Mouse (Mus musculus): ENCODE data around the gene Plekhg2. TPM values are rescaled to one million over a fixed set of nuclear protein-coding genes. Genes with fewer than 3 reads are reported as not detected.
"Not testable (repeated sequence)": the region's sequence is repeated elsewhere in the genome, so short reads cannot be mapped to it uniquely, and the experiment has no call there.

Gene Plekhg2
- polyA plus RNA-seq, 1 experiment from 2014 or later, result 23.1 TPM

- no peak for ATAC-seq
- no peaks in the 10 kb centered on the region for H3K27me3 ChIP-seq (ENCODE audit: control insufficient read depth, insufficient read depth, low read depth, low read length)
- H3K4me1 ChIP-seq (ENCODE audit: control insufficient read depth, insufficient read depth, low read length), result peaks cover 3% of the 10 kb centered on the region; the same call in 1 of the 2 replicates
- no peaks in the 10 kb centered on the region for H3K9me3 ChIP-seq (replicated peaks; ENCODE audit: control insufficient read depth, low read length, poor library complexity, severe bottlenecking)
- H3K36me3 ChIP-seq (ENCODE audit: control insufficient read depth, insufficient read depth, low read length), result peaks cover 49% of the 10 kb centered on the region
- H3K9ac ChIP-seq (ENCODE audit: low read depth, low read length), result no peak overlapping the region
- H3K4me2 ChIP-seq (ENCODE audit: low read length), result no peak overlapping the region
- H3K4me3 ChIP-seq (ENCODE audit: low read depth, low read length), result no peak overlapping the region
- WGBS, result 92% methylated on average over 10 of the region's 10 CpGs
- no peak overlapping the region for H3K27ac ChIP-seq (ENCODE audit: low read length)
Observed at GRCm38 (mm10) chr7:28398696-28399340, 26.4 kb upstream of the Plekhg2 start.

GRCm38 (mm10) chr7:28398000-28398399, 25.6 kb upstream of the Plekhg2 start:
- no peak for ATAC-seq
- Histone ChIP-seq H3K9ac (ENCODE audit: low read depth, low read length) (no peak overlapping the region), H3K4me2 (ENCODE audit: low read length) (no peak overlapping the region), H3K27me3 (ENCODE audit: control insufficient read depth, insufficient read depth, low read depth, low read length) (no peaks in the 10 kb centered on the region), H3K27ac (ENCODE audit: low read length) (no peak overlapping the region), H3K9me3 (replicated peaks; ENCODE audit: control insufficient read depth, low read length, poor library complexity, severe bottlenecking) (no peaks in the 10 kb centered on the region), H3K4me1 (ENCODE audit: control insufficient read depth, insufficient read depth, low read length) (peaks cover 8% of the 10 kb centered on the region), H3K36me3 (ENCODE audit: control insufficient read depth, insufficient read depth, low read length) (peaks cover 41% of the 10 kb centered on the region), H3K4me3 (ENCODE audit: low read depth, low read length) (no peak overlapping the region)
- 62% methylated on average over 3 of the region's 3 CpGs for WGBS

- Histone ChIP-seq H3K9me3 (replicated peaks; ENCODE audit: control insufficient read depth, low read length, poor library complexity, severe bottlenecking) (no peaks in the 10 kb centered on the region), H3K4me3 (ENCODE audit: low read depth, low read length) (no peak overlapping the region), H3K4me2 (ENCODE audit: low read length) (no peak overlapping the region), H3K36me3 (ENCODE audit: control insufficient read depth, insufficient read depth, low read length) (peaks cover 27% of the 10 kb centered on the region), H3K27ac (ENCODE audit: low read length) (no peak overlapping the region), H3K9ac (ENCODE audit: low read depth, low read length) (no peak overlapping the region), H3K4me1 (ENCODE audit: control insufficient read depth, insufficient read depth, low read length) (peaks cover 15% of the 10 kb centered on the region), H3K27me3 (ENCODE audit: control insufficient read depth, insufficient read depth, low read depth, low read length) (no peaks in the 10 kb centered on the region)
- ATAC-seq, result no peak
- 99% methylated on average over 4 of the region's 4 CpGs for WGBS
Observed at GRCm38 (mm10) chr7:28395425-28395824, 23.0 kb upstream of the Plekhg2 start.

GRCm38 (mm10) chr7:28393272-28393951, 21.0 kb upstream of the Plekhg2 start:
- Histone ChIP-seq H3K36me3 (ENCODE audit: control insufficient read depth, insufficient read depth, low read length) (peaks cover 24% of the 10 kb centered on the region), H3K4me1 (ENCODE audit: control insufficient read depth, insufficient read depth, low read length) (peaks cover 15% of the 10 kb centered on the region), H3K9me3 (replicated peaks; ENCODE audit: control insufficient read depth, low read length, poor library complexity, severe bottlenecking) (no peaks in the 10 kb centered on the region), H3K27ac (ENCODE audit: low read length) (peak overlapping the region; percentile 81), H3K9ac (ENCODE audit: low read depth, low read length) (peak overlapping the region; percentile 88), H3K4me2 (ENCODE audit: low read length) (peak overlapping the region; percentile 97), H3K4me3 (ENCODE audit: low read depth, low read length) (peak overlapping the region; percentile 97), H3K27me3 (ENCODE audit: control insufficient read depth, insufficient read depth, low read depth, low read length) (no peaks in the 10 kb centered on the region)
- ATAC-seq, result no peak
- WGBS, result 8% methylated on average over 22 of the region's 22 CpGs

- Histone ChIP-seq H3K27me3 (ENCODE audit: control insufficient read depth, insufficient read depth, low read depth, low read length) (no peaks in the 10 kb centered on the region), H3K4me1 (ENCODE audit: control insufficient read depth, insufficient read depth, low read length) (peaks cover 15% of the 10 kb centered on the region), H3K27ac (ENCODE audit: low read length) (peak within 1 kb of the TSS; percentile 81), H3K36me3 (ENCODE audit: control insufficient read depth, insufficient read depth, low read length) (peaks cover 24% of the 10 kb centered on the region), H3K9ac (ENCODE audit: low read depth, low read length) (peak within 1 kb of the TSS; percentile 88), H3K4me3 (ENCODE audit: low read depth, low read length) (peak within 1 kb of the TSS; percentile 97), H3K9me3 (replicated peaks; ENCODE audit: control insufficient read depth, low read length, poor library complexity, severe bottlenecking) (no peaks in the 10 kb centered on the region), H3K4me2 (ENCODE audit: low read length) (peak within 1 kb of the TSS; percentile 97)
- peak; percentile 99 for ATAC-seq
- WGBS, result under 1% methylated on average over 56 of the region's 58 CpGs
Observed at GRCm38 (mm10) chr7:28392429-28393271, 20.3 kb upstream of the Plekhg2 start, which contains the start of the genes Med29 and Paf1. TSS of gene Med29 (minus strand) at chr7:28392708. TSS of gene Paf1 (plus strand) at chr7:28392951.

- 98% methylated on average over 3 of the region's 3 CpGs for WGBS
- H3K27ac ChIP-seq (ENCODE audit: low read length), result no peak overlapping the region
- no peaks in the 10 kb centered on the region for H3K27me3 ChIP-seq (ENCODE audit: control insufficient read depth, insufficient read depth, low read depth, low read length)
- ATAC-seq, result no peak
- peaks cover 15% of the 10 kb centered on the region for H3K4me1 ChIP-seq (ENCODE audit: control insufficient read depth, insufficient read depth, low read length)
- no peak overlapping the region for H3K4me3 ChIP-seq (ENCODE audit: low read depth, low read length)
- no peak overlapping the region for H3K4me2 ChIP-seq (ENCODE audit: low read length)
- peaks cover 19% of the 10 kb centered on the region for H3K36me3 ChIP-seq (ENCODE audit: control insufficient read depth, insufficient read depth, low read length)
- no peaks in the 10 kb centered on the region for H3K9me3 ChIP-seq (replicated peaks; ENCODE audit: control insufficient read depth, low read length, poor library complexity, severe bottlenecking)
- H3K9ac ChIP-seq (ENCODE audit: low read depth, low read length), result no peak overlapping the region
Observed at GRCm38 (mm10) chr7:28390331-28390730, 17.9 kb upstream of the Plekhg2 start.

- not testable (repeated sequence) for H3K4me3 ChIP-seq (ENCODE audit: low read depth, low read length); H3K27me3 ChIP-seq (ENCODE audit: control insufficient read depth, insufficient read depth, low read depth, low read length); ATAC-seq; H3K27ac ChIP-seq (ENCODE audit: low read length); H3K4me2 ChIP-seq (ENCODE audit: low read length); H3K9ac ChIP-seq (ENCODE audit: low read depth, low read length); H3K4me1 ChIP-seq (ENCODE audit: control insufficient read depth, insufficient read depth, low read length); H3K9me3 ChIP-seq (replicated peaks; ENCODE audit: control insufficient read depth, low read length, poor library complexity, severe bottlenecking)
- WGBS, result 90% methylated on average over 7 of the region's 7 CpGs
- H3K36me3 ChIP-seq (ENCODE audit: control insufficient read depth, insufficient read depth, low read length), result peaks cover 17% of the 10 kb centered on the region
Observed at GRCm38 (mm10) chr7:28387384-28387783, 15.0 kb upstream of the Plekhg2 start.

- not testable (repeated sequence) for H3K27ac ChIP-seq (ENCODE audit: low read length); H3K4me3 ChIP-seq (ENCODE audit: low read depth, low read length); H3K9me3 ChIP-seq (replicated peaks; ENCODE audit: control insufficient read depth, low read length, poor library complexity, severe bottlenecking); H3K27me3 ChIP-seq (ENCODE audit: control insufficient read depth, insufficient read depth, low read depth, low read length); ATAC-seq; H3K4me2 ChIP-seq (ENCODE audit: low read length); H3K4me1 ChIP-seq (ENCODE audit: control insufficient read depth, insufficient read depth, low read length); H3K9ac ChIP-seq (ENCODE audit: low read depth, low read length)
- peaks cover 17% of the 10 kb centered on the region for H3K36me3 ChIP-seq (ENCODE audit: control insufficient read depth, insufficient read depth, low read length)
- WGBS, result 84% methylated on average over 6 of the region's 6 CpGs
Observed at GRCm38 (mm10) chr7:28386877-28387276, 14.5 kb upstream of the Plekhg2 start.

All from midbrain, embryonic 16.5 days (tissue).